Mouse (Mus musculus) midbrain, embryonic 15.5 days (tissue): Measurements from ENCODE around the gene Cpeb1. TPM values are rescaled to one million over a fixed set of nuclear protein-coding genes. Genes with fewer than 3 reads are reported as not detected.
A peak's percentile ranks its signal among the peaks of the same experiment; 100 is the strongest.

Experiments
- ATAC-seq: fragments of 200-750 bp; cut with Nextera tagmentation; replicated peaks from 2 replicates; pipeline ENCODE4 v1.8.0; 2017; ENCODE audit warnings: moderate TSS enrichment
- H3K27ac ChIP-seq: fragments of 300-500 bp; sonication (generic); 2 replicates; pipeline ENCODE4 v1.5.1; 2015; ENCODE audit warnings: mild to moderate bottlenecking, inconsistent platforms
- H3K27me3 ChIP-seq: fragments of 300-500 bp; sonication (generic); replicated peaks from 2 replicates; pipeline ENCODE4 v1.6.1; 2015; ENCODE audit warnings: inconsistent platforms
- H3K36me3 ChIP-seq: fragments of 300-500 bp; sonication (generic); replicated peaks from 2 replicates; pipeline ENCODE4 v1.6.1; 2015; ENCODE audit warnings: inconsistent platforms
- H3K4me1 ChIP-seq: fragments of 300-500 bp; sonication (generic); 2 replicates; pipeline ENCODE4 v1.6.1; 2015; ENCODE audit warnings: inconsistent platforms
- H3K4me2 ChIP-seq: fragments of 300-500 bp; sonication (generic); 2 replicates; pipeline ENCODE4 v1.6.1; 2015; ENCODE audit warnings: inconsistent platforms, mild to moderate bottlenecking, moderate library complexity
- H3K4me3 ChIP-seq: fragments of 300-500 bp; sonication (generic); 2 replicates; pipeline ENCODE4 v1.5.1; 2015; ENCODE audit warnings: mild to moderate bottlenecking, inconsistent platforms
- H3K9ac ChIP-seq: fragments of 300-500 bp; sonication (generic); 2 replicates; pipeline ENCODE4 v1.6.1; 2015; ENCODE audit warnings: mild to moderate bottlenecking, inconsistent platforms
- H3K9me3 ChIP-seq: fragments of 300-500 bp; sonication (generic); 2 replicates; pipeline ENCODE4 v1.6.1; 2016; ENCODE audit warnings: inconsistent platforms
- WGBS: fragments of 180-500 bp; shearing (Covaris S2); methylation state at CpG from one replicate; pipeline ENCODE4 v1.1.7; 2015; ENCODE audit warnings: mixed read lengths; 5-methylcytosine and 5-hydroxymethylcytosine counted together
- polyA plus RNA-seq: library from polyadenylated mRNA; unstranded; fragments of >200 nt; fragmentation: Nextera tagmentation; extraction: Ambion mirVana; gene quantifications from 2 replicates; pipeline ENCODE4 v1.2.1, GENCODE M21; 2015

Gene Cpeb1
- polyA plus RNA-seq, 1 experiment from 2014 or later = 5.1 TPM

DNA sequence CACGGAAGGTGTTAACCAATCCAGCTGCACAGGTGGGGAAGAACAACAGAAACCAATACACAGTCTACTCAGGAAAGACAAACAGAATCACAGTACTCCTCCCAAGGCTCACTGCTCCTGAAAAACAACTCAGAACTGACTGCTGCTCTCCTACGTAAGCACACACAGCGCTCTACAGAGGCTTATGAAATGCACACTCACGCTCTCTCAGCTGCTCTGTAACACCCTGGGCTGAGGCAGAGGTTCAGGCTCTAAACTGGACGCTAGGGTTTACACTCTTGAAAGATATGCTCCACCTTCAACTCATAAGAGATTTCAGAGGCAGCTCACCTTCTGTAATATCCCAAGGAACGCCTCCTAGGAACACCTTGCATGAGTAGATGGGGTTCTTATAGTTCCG is 98.3 kb downstream of the Cpeb1 start:
- ATAC-seq = no peak
- no peaks in the 10 kb centered on the region for H3K27me3 ChIP-seq
- H3K4me1 ChIP-seq = no peaks in the 10 kb centered on the region
- H3K9me3 ChIP-seq = no peaks in the 10 kb centered on the region
- H3K9ac ChIP-seq = no peak overlapping the region
- no peak overlapping the region for H3K4me3 ChIP-seq
- H3K4me2 ChIP-seq = no peak overlapping the region
- H3K36me3 ChIP-seq = no peaks in the 10 kb centered on the region
- WGBS = 85% methylated on average over 7 of the region's 7 CpGs
- H3K27ac ChIP-seq = no peak overlapping the region

DNA sequence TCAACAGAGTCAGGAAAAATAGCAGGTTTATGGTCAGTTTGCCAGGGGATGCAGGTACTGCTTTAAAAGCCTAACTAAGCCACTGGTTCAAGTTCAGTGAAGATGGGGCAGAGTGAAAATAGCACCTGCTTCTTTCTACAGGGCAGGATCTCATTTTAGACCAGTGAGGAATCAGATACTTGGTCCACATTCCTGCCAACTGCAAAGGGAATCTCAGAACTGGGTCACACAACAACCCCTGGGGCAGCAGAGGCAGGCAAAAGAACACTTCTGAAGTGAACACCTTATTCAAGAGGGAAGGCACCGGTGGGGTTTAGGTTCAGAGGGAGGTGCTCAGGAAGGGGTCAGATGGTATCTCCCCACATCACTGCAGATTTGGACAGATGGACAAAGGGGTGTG is 98.9 kb downstream of the Cpeb1 start:
- Histone ChIP-seq H3K27me3 (no peaks in the 10 kb centered on the region), H3K9me3 (no peaks in the 10 kb centered on the region), H3K36me3 (no peaks in the 10 kb centered on the region), H3K27ac (no peak overlapping the region), H3K4me1 (no peaks in the 10 kb centered on the region), H3K4me2 (no peak overlapping the region), H3K9ac (no peak overlapping the region), H3K4me3 (no peak overlapping the region)
- no peak for ATAC-seq
- WGBS = 96% methylated on average over 1 of the region's 1 CpGs

DNA sequence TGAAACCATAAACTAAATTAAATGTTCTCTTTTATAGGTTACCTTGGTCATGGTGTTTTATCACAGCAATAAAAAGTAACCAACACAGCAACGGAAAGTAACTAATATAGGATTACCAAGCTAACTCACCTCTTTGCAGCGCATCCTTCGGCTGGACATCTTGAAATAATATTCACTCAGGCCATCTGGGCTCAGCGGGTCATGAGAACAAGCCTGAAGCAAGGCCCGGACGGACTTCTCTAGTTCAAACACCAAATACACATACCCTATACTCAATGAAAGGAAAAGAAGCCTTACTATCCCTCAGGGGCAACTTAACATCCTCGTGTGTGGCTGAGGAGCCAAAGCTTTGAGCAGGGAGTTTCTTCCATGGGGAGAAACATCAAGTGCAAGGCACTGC is 99.5 kb downstream of the Cpeb1 start:
- Histone ChIP-seq H3K9ac (no peak overlapping the region), H3K27me3 (no peaks in the 10 kb centered on the region), H3K4me2 (no peak overlapping the region), H3K27ac (no peak overlapping the region), H3K4me1 (no peaks in the 10 kb centered on the region), H3K36me3 (no peaks in the 10 kb centered on the region), H3K9me3 (no peaks in the 10 kb centered on the region), H3K4me3 (no peak overlapping the region)
- 84% methylated on average over 7 of the region's 7 CpGs for WGBS
- ATAC-seq = no peak

DNA sequence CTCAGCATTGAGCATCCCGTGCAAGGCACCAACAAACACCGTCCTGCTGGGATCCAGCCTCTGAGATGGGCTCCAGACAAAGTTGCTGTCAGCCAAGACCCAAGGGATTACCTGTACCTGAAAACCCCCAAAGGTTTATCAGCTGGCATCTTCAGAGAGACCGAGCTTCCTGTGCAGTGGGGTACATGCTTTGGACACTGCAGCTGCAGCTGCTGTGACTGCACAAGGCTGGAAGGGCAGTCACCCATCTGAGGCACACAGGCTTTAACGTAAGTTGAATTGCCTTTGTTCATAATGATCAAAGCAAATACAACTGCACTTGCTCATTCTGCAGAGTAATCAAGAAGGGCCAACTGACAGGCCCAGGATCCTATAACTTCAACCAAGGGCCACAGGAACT is 103.4 kb downstream of the Cpeb1 start:
- Histone ChIP-seq H3K36me3 (no peaks in the 10 kb centered on the region), H3K9me3 (no peaks in the 10 kb centered on the region), H3K4me2 (no peak overlapping the region), H3K4me3 (no peak overlapping the region), H3K4me1 (no peaks in the 10 kb centered on the region), H3K27me3 (no peaks in the 10 kb centered on the region), H3K27ac (no peak overlapping the region), H3K9ac (no peak overlapping the region)
- 84% methylated on average over 4 of the region's 4 CpGs for WGBS
- ATAC-seq = no peak

DNA sequence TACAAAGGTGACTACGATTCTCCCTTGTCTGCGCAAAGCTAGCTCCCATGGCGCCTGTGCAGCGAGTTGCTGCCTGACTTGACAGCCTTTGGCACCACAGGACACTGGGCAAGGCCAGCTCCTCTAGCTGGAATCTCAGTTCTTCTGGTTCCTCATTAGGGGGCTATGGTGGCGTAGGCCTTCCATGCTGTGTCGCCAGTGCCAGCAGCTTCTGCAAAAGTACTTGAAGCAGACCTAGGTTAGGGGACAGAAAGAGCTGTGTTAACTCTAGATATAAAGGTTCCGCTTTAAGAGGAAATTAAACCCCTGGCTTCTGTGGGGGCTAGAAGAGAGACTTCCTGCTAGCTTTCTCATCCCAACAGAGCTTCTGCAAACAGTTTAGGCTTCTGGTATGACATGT is 107.1 kb downstream of the Cpeb1 start:
- 61% methylated on average over 7 of the region's 7 CpGs for WGBS
- no peak for ATAC-seq
- Histone ChIP-seq H3K36me3 (peaks cover 1% of the 10 kb centered on the region; the same call in 1 of the 2 replicates), H3K4me2 (no peak overlapping the region), H3K4me3 (no peak overlapping the region), H3K27ac (no peak overlapping the region), H3K27me3 (no peaks in the 10 kb centered on the region), H3K4me1 (peaks cover 13% of the 10 kb centered on the region), H3K9me3 (no peaks in the 10 kb centered on the region), H3K9ac (no peak overlapping the region)

DNA sequence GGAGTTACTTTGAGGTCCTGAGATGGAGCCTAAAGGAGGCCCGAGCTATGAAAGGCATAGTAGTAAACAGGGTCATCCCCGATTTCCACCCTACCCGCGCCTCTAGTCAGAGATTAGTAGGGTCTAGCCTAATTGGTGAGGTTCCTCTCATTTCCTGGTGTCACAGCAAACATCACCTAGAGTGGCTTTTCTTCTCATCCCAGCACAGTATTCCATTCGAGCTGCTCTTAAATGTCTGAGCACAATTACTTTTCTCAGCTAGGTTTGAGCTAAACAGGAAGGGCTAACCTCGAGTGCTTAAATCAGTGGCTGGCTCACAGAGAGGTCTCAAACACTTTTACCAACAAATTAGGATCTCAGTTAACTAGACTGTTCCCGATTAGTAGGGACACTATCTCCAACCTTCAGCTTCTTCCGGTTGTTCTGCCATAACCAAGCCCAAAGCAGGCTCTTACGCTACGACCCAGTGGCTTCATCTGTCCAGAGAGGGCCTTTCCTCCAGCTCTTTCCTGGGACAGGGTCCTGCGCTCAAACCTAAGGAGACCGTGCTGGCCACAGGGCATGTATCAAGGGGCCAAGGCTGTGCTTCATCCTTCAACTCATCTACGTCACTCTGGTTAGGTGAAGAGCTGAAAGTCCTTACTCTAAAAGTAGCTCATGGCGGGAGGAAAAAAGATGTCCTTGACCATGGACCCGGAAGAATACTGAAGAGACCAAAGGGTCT is 109.7 kb downstream of the Cpeb1 start:
- 62% methylated on average over 15 of the region's 15 CpGs for WGBS
- Histone ChIP-seq H3K4me2 (peak overlapping the region; percentile 45), H3K9ac (peak overlapping the region; percentile 41), H3K4me1 (peaks cover 29% of the 10 kb centered on the region), H3K36me3 (peaks cover 9% of the 10 kb centered on the region; the same call in 1 of the 2 replicates), H3K27ac (peak overlapping the region; percentile 24), H3K4me3 (peak overlapping the region; percentile 92), H3K27me3 (no peaks in the 10 kb centered on the region), H3K9me3 (no peaks in the 10 kb centered on the region)
- ATAC-seq = 0 out of 2 replicates have a peak, but pooled peaks have one; percentile 10

DNA sequence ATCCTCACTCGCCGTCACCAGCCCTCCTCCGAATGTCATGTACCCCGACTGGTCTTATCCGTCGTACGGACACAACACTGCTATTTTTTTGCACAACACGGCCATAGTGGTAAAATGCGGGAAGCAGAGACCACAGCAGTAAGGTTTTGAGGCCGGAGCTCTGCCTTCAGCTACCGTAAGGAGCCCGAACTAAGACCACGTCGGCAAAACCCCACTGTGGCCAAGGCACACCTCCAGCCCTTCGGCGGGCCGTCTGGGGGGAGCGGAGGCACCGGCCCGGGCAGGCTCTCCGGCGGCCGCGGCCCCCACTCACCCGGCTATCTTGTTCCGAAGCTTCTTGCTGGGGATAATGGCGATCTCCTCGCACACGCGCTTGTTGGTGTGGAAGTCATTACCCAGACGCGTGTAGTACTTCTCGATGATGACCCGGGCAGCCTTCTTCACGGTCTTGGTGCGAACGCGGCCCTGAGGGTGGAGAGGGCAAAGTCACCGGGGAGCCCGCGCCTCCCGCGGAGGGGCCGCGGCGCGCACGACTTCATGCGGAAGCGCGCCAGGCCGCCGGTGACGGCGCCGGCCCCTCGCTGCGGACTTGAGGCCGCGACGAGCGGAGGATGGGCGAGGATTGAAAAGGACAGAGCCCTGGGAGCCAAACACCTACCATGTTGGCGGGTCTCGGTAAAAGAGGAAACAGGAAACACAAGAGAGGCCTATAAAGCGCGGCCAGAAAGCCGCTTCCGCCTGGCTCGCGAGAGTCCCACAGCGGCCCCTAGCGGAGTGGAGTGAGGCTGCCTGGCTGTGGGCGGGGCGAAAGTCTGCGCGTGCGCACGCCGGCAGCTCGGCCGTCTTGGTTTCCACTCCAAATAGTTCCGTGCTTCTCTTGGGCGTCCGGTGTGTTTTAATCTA is 110.5 kb downstream of the Cpeb1 start, which contains the start of gene Rps17:
TSS of gene Rps17 (minus strand) at position 711 of the 903 bp plus-strand sequence.
- H3K9ac ChIP-seq = peak within 1 kb of the TSS; percentile 96
- peak within 1 kb of the TSS; percentile 92 for H3K4me3 ChIP-seq
- peaks cover 17% of the 10 kb centered on the region; the same call in 1 of the 2 replicates for H3K36me3 ChIP-seq
- H3K27ac ChIP-seq = peak within 1 kb of the TSS; percentile 86
- under 1% methylated on average over 84 of the region's 85 CpGs for WGBS
- peaks cover 29% of the 10 kb centered on the region for H3K4me1 ChIP-seq
- ATAC-seq = peak; percentile 92
- H3K27me3 ChIP-seq = no peaks in the 10 kb centered on the region
- H3K4me2 ChIP-seq = peak within 1 kb of the TSS; percentile 87
- H3K9me3 ChIP-seq = no peaks in the 10 kb centered on the region

DNA sequence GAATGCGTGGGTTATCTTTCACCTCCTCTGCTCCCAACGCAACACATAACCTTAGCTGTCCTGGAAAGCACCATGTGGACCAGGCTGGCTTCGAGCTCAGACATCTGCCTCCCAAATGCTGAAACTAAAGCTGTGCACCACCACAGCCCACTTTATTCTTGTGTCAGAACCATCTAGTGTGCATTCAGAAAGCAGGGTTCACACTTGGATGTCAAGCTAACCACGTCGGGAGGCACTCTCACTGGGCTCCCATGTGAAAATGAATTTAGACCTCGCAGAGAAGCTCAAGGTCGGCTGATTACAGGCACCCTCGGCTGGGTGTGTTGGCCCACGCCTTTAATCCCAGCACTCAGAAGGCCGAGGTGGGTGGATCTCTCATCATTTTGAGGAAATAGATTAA is 111.4 kb downstream of the Cpeb1 start:
- peak overlapping the region; percentile 92 for H3K4me3 ChIP-seq
- peak overlapping the region; percentile 96 for H3K9ac ChIP-seq
- no peak for ATAC-seq
- peaks cover 18% of the 10 kb centered on the region; the same call in 1 of the 2 replicates for H3K36me3 ChIP-seq
- WGBS = 13% methylated on average over 10 of the region's 10 CpGs
- peaks cover 29% of the 10 kb centered on the region for H3K4me1 ChIP-seq
- no peaks in the 10 kb centered on the region for H3K27me3 ChIP-seq
- no peaks in the 10 kb centered on the region for H3K9me3 ChIP-seq
- H3K27ac ChIP-seq = no peak overlapping the region
- H3K4me2 ChIP-seq = peak overlapping the region; percentile 87

DNA sequence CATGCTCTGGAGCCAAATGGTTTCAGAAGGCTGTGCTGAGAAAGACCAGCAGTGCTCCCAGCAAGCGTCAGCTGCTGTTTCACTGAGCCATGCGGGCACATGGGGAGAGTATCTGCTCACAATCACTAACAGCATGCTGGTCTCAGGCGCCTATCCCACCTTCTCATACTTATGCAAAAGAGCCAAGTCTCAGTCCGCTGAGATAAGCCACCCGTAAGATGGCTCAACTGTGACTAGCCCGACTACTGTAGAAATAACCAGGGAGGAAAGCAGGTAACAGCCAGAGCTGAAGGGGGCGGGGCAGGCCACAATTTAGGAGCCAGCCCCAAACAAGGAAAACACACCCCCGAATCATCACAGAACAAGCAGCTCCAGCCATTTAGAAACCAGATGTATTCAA is 111.9 kb downstream of the Cpeb1 start:
- no peaks in the 10 kb centered on the region for H3K27me3 ChIP-seq
- peaks cover 29% of the 10 kb centered on the region for H3K4me1 ChIP-seq
- peak overlapping the region; percentile 96 for H3K9ac ChIP-seq
- WGBS = 48% methylated on average over 8 of the region's 8 CpGs
- H3K9me3 ChIP-seq = no peaks in the 10 kb centered on the region
- ATAC-seq = no peak
- peak overlapping the region; percentile 87 for H3K4me2 ChIP-seq
- H3K4me3 ChIP-seq = peak overlapping the region; percentile 92
- peaks cover 18% of the 10 kb centered on the region; the same call in 1 of the 2 replicates for H3K36me3 ChIP-seq
- no peak overlapping the region for H3K27ac ChIP-seq

DNA sequence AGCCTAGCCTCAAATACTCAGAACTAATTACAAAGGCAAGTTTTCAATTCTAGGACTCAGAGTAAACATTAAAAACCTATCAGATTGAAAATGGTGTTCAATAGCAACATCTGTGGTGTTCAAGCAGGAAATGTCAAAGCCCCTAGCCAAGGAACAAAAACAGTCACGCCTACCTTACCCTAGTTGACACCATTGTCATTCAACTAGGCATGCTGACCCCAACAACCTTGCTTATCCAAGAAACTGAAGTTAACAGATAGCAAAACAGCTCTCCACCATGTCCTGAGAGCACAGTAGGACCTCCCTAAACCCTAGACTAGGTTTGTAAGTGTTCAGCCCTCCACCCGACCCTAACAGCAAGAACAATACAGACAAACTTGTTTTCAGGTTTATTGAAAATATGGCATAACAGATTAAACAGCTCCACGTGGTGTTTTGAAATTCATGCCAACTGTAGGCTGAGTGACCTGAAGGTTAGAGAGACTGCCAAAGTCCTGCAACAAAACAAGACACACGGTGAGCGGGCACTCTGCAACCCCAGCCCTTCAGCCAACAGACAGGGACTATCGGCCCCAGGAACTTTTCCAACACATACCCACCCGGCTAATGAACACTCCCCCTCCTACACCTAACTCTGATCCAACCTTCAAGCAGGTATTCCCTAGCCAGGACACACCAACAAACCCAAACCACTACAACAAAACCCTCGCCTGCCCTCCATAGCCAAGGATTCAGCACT is 112.7 kb downstream of the Cpeb1 start:
- Histone ChIP-seq H3K27ac (no peak overlapping the region), H3K27me3 (no peaks in the 10 kb centered on the region), H3K4me1 (peaks cover 29% of the 10 kb centered on the region), H3K4me2 (peak overlapping the region; percentile 87), H3K9ac (peak overlapping the region; percentile 96), H3K9me3 (no peaks in the 10 kb centered on the region), H3K36me3 (peaks cover 18% of the 10 kb centered on the region; the same call in 1 of the 2 replicates), H3K4me3 (peak overlapping the region; percentile 92; the same call in 1 of the 2 replicates)
- ATAC-seq = no peak
- 71% methylated on average over 8 of the region's 8 CpGs for WGBS

DNA sequence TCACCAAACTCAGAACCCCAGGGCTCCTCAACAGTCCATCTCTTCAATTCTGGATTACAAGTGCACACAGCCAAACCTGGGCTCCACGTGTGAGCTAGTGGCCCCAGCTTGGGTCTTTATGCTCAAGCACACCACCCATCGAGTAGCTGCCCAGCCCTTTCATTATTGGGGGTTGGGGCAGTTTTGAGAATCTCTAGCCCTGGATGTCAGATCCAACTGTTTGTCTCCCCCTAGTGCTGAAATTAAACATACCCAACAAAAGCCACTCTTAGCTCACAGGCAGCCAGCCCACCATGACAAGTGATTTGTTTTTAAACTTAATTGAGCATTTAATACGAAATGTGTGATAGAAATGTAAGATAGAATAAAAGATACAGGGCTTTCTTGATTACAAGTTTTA is 113.7 kb downstream of the Cpeb1 start:
- Histone ChIP-seq H3K27ac (no peak overlapping the region), H3K4me3 (no peak overlapping the region), H3K27me3 (no peaks in the 10 kb centered on the region), H3K9ac (no peak overlapping the region), H3K9me3 (no peaks in the 10 kb centered on the region), H3K36me3 (peaks cover 18% of the 10 kb centered on the region; the same call in 1 of the 2 replicates), H3K4me1 (peaks cover 29% of the 10 kb centered on the region), H3K4me2 (no peak overlapping the region)
- no peak for ATAC-seq
- 48% methylated on average over 3 of the region's 3 CpGs for WGBS

DNA sequence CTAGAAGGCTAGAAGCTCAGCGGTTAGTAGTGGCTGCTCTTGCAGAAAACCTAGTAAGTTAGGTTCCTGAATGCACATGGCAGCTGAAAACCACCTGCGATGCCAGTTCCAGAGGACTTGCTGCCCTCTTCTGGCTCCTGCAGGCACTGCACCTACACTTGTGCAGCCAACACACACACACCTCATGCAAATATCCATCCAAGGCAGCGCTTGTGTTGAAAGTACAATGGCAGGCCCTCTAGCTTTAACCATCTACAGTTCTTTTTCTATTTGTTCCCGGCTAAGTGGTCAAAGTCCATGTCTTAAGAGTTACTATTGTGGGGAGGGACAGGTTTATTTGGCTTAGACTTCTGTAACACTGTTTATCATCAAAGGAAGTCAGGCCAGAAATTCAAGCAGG is 115.5 kb downstream of the Cpeb1 start:
- Histone ChIP-seq H3K4me1 (peaks cover 33% of the 10 kb centered on the region), H3K36me3 (peaks cover 18% of the 10 kb centered on the region; the same call in 1 of the 2 replicates), H3K4me2 (no peak overlapping the region), H3K27ac (no peak overlapping the region), H3K9ac (no peak overlapping the region), H3K27me3 (no peaks in the 10 kb centered on the region), H3K4me3 (no peak overlapping the region), H3K9me3 (no peaks in the 10 kb centered on the region)
- ATAC-seq = no peak
- 79% methylated on average over 4 of the region's 4 CpGs for WGBS
